Mouse (Mus musculus): ENCODE data around the gene Xxylt1. TPM values are rescaled to one million over a fixed set of nuclear protein-coding genes. Genes with fewer than 3 reads are reported as not detected.
A peak's percentile ranks its signal among the peaks of the same experiment; 100 is the strongest.

Gene Xxylt1
- total RNA-seq, 4 experiments from 2014 or later, result 10.3 to 12.9 (median 12.5) TPM

GRCm38 (mm10) chr16:30992568-30992967 is 88.7 kb downstream of the Xxylt1 start:
- peak; percentile 70 for DNase-seq (ENCODE audit: low spot score)

DNA sequence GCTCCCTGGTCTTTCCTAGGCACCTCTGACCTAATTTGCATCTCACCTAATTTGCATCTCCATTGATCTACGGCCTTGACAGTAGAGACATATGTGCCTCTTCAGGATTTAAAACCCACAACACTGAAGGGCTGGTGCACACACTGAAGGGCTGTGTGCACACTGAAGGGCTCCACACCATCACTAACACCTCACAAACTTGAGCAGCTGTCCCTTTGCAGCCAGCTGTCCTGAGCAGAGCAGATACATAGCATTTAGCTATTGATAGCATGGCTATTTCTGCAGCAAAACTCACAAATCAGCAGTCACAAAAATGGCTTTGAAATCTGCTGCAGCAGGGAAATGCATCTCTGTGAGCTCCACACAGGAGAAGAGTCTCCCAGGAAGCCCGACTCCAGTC is 90.6 kb downstream of the Xxylt1 start:
- no peak for DNase-seq (ENCODE audit: low spot score)

DNA sequence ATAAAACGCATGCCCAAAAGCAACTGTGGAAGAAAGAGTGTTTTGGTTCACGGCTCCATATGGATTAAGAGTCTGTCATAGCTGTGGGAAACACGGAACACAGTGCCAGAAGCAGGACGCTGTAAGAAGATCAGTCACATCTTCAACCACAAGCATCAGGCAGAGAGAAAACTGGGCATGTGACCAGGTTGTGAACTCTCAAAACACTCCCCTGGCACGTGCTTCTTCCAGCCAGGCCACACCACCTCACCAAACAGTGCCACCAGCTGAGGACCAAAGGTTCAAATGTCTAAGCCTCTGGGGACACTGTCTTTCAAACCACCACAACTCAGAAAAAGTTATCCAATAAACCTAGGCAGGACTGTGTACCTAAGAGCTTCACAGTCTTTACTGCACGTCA is 93.0 kb downstream of the Xxylt1 start:
- no peak for DNase-seq (ENCODE audit: low spot score)

DNA sequence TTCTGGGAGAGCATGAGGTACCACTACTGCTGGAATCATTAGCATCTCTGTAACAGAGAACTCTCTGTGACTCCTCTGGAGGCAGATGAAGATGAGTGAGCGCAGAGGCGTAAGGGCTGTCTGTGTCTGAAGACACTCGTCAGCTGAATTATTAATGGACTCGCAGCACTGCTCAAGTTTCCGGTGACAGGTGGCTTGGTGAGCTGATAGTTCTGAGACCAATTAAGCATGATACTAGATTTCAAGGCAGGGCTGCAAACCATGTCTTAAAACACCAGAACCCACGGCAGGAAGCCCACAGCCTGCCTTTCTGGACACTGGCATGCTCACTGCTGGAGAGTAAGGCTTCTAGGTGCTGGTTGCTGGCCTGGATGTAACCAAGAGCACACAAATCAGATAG is 93.5 kb downstream of the Xxylt1 start:
- no peak for DNase-seq (ENCODE audit: low spot score)

- no peak for DNase-seq (ENCODE audit: low spot score)
These were observed 96.2 kb downstream of the Xxylt1 start for GRCm38 (mm10) chr16:30984826-30985545.

DNA sequence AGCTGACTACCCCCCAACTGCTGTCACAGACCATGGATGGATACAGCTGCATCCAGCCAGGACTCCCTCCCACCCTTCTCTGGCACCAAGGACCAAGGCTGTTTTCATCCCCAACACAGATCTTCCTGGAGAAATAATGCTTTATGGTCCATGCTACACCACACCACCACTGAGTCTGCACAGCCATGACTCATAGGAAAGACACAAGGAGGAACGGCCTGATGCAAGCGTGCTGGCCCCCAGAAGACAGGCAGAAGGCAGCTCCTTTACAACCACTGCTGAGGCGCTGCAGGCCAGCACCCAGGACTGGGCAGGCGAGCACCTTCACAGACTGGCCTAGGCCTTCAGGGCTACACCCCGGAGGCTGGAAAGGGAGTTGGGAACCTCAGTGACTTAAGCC is 97.1 kb downstream of the Xxylt1 start:
- no peak for DNase-seq (ENCODE audit: low spot score)

DNA sequence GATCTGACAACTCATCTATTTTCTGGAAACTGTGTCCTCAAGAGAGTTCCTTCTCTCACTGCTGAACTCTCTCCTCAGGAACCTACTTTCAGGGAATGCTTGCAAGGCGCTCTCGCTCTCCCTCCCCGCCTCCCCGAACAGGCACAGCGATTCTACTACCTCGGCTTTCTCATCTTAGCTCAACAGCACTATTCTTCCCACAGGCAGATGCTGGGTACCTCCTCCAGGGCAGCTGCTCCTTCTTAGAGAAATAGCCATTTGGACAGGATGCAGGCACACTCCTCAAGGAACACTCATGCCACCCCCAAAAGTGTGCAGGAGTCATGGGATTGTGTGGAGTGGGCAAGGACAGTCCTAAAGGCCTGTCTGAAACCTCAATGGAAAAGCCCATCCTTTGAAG is 97.5 kb downstream of the Xxylt1 start:
- no peak for DNase-seq (ENCODE audit: low spot score)

GRCm38 (mm10) chr16:30983281-30983680 is 98.0 kb downstream of the Xxylt1 start:
- DNase-seq (ENCODE audit: low spot score), result no peak

DNA sequence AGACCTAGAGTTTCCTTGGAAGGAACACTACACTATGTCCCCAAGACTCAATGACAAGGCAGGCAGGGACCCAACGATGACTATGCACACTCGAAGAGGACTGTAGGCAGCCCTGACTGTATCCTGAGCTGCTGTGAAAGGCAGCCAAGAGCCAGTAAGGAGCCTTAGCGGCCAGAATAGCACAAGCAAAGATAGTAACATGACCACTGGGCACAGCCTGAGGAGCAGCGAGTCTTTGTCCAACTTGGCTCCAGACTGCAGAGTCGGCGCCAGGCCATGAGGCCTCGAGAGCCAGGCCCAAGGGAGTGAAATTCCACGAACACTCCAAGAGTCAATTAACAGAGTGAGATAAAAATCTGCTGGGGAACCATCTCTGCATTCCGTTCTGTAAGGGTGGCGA is 99.9 kb downstream of the Xxylt1 start:
- peak; percentile 78 for DNase-seq (ENCODE audit: low spot score)

GRCm38 (mm10) chr16:30979905-30980304 is 101.3 kb downstream of the Xxylt1 start:
- DNase-seq (ENCODE audit: low spot score), result no peak

DNA sequence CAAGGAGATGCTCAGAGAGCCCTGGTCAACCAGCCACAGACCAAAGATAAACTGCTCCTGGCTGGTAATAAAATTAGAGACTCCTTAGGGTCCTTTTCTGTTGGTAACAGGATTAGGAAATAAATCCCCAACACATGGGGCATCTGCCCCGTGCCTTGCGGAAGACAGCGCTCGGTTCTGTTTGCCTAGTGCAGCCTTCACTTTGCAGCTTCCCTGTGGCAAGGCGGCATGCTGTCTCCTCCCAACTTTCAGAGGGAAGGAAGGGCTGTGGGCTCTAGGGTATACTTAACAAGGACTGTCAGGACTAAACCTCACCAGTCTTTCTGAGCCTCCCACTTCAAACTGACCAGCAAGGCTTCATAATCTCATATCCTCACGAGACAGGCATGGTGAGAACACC is 103.5 kb downstream of the Xxylt1 start:
- no peak for DNase-seq (ENCODE audit: low spot score)

GRCm38 (mm10) chr16:30977186-30977585 is 104.0 kb downstream of the Xxylt1 start:
- DNase-seq (ENCODE audit: low spot score), result peak; percentile 95

DNA sequence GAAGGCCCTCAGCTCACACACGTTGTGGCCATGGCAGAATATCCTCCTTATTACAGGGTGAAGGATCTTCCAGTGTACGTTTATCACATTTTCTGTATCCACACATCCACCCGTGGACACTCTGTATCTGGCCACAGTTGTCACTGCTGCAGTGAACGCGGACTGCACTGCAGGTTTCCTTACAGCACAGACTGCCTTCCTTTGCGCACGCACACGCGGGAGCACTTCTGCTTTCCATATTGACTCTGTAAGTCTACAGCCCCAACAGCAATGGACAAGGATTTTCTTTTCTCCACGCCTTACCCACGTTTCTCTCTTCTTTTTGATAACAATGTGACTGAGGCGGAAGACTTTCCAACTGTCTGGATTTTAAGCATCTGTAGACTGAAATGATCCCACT is 106.7 kb downstream of the Xxylt1 start:
- no peak for DNase-seq (ENCODE audit: low spot score)

DNA sequence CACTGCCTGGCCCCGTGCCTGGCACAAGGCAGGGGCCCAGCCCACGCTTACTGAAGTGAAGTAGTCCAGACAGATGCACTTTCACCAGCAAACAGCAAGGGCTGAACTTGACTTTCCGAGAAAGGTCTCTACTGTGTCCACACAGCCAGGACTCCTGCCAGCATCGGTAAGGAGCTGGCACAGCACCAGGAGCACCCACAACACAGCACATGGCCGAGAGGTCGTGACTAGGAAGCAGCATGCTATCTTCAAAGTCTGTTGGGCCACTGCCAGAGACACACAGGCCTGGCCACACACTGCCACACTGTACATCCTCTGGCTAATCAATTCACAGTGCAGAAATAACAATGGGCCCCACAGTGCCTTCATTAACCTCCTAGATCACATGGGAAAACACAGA is 107.8 kb downstream of the Xxylt1 start:
- peak; percentile 54 for DNase-seq (ENCODE audit: low spot score)

DNA sequence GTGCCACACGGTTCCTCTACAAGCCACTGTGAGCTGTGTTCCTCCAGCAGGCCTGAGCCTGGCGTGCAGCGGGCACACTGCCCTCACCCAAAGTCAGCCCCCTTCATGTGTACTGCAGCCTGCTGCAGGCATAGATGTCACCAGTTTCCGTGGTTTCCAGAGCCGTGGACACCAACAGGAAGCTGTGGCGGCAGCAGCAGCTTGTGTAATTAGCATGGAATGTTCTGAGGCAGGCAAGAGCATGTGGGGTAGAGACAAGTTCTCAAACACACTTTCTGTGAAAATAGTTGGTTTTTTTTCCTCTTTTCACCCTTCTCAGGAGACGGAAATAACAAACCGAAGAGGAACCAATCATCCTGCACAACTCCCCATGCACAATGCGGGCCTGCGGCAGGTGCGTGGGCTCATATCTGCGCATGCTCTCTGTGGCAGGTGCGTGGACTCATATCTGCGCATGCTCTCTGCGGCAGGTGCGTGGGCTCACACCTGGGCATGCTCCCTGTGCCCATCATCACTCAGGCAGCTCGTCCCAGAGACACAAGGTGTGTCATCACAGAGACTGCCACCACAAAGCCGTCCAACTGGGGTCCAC is 109.2 kb downstream of the Xxylt1 start:
- peak; percentile 56 for DNase-seq (ENCODE audit: low spot score)

- peak; percentile 50 for DNase-seq (ENCODE audit: low spot score)
These were observed 111.8 kb downstream of the Xxylt1 start for GRCm38 (mm10) chr16:30969266-30970064.

- no peak for DNase-seq (ENCODE audit: low spot score)
These were observed 112.7 kb downstream of the Xxylt1 start for GRCm38 (mm10) chr16:30968402-30969151.

DNA sequence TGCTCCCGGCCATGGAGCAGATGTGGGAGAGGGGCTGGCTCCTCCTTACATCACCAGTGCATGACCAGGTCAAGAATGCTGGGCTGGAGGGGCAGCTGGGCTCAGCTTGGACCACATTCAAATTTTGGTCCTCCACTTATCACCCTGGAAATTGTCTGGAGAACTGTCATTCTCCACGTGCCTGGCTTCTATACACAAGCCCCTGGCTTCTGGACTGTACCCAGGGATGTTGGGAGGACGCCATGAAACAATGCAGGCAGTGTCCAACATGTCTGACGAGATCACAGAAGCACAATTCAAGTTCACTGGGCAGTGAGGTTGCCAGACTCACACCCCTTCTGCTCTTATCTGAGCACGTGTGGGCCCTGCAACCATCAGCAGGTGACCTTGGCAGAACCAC is 114.5 kb downstream of the Xxylt1 start:
- DNase-seq (ENCODE audit: low spot score), result peak; percentile 67

- no peak for DNase-seq (ENCODE audit: low spot score)
These were observed 116.3 kb downstream of the Xxylt1 start for GRCm38 (mm10) chr16:30964891-30965290.

GRCm38 (mm10) chr16:30964411-30964810 is 116.8 kb downstream of the Xxylt1 start:
- no peak for DNase-seq (ENCODE audit: low spot score)

DNA sequence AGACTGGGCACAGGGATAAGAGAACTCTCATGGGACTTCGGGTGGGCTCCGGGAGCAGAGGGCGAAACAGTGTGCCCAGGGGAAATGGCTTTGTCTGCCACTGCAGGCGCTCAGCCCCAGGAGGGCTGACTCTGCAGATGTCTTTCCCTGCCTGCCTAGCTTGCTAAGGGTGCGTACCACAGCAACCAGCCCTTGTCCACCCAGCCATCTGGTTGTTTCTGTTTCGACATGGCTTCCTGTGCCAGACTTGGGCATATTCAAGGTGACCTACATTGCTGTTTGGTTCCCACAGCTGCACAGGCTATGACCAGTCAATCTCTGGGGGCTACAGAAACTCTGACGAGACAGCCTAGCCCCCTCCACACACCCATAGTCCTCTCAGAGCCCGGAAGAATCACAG is 118.7 kb downstream of the Xxylt1 start:
- no peak for DNase-seq (ENCODE audit: low spot score)

DNA sequence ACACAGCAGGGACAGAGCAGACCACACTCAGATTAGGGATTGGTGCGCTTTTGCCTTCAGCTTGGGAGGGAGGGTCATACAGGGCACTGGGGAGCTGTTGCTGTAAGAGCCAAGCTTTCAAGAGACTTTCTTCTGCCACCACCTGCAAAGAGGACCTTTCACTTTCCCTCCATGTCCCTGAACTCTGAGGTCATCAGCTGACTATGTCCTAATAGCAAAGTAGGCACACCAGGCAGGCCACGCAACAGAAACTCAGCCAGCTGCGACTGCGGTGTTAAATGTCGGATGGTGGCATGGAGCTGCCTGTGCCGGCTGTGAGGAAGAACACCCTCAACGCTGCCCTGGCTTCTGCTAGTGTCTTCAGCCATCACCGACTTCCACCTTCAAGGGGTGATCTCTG is 120.1 kb downstream of the Xxylt1 start:
- DNase-seq (ENCODE audit: low spot score), result no peak
